Mouse (Mus musculus) CD4-positive, CD25-positive, alpha-beta regulatory T cell (primary cell): ENCODE data around the gene Rps11. TPM values are rescaled to one million over a fixed set of nuclear protein-coding genes. Genes with fewer than 3 reads are reported as not detected.

Experiments used
- polyA plus RNA-seq: library from polyadenylated mRNA; unstranded; fragments of 100-300 nt; shearing (Covaris generic); gene quantifications from one replicate; pipeline ENCODE4 v1.2.1, GENCODE M21; 2017

The Rps11 gene
- 2,481 TPM for polyA plus RNA-seq

DNA sequence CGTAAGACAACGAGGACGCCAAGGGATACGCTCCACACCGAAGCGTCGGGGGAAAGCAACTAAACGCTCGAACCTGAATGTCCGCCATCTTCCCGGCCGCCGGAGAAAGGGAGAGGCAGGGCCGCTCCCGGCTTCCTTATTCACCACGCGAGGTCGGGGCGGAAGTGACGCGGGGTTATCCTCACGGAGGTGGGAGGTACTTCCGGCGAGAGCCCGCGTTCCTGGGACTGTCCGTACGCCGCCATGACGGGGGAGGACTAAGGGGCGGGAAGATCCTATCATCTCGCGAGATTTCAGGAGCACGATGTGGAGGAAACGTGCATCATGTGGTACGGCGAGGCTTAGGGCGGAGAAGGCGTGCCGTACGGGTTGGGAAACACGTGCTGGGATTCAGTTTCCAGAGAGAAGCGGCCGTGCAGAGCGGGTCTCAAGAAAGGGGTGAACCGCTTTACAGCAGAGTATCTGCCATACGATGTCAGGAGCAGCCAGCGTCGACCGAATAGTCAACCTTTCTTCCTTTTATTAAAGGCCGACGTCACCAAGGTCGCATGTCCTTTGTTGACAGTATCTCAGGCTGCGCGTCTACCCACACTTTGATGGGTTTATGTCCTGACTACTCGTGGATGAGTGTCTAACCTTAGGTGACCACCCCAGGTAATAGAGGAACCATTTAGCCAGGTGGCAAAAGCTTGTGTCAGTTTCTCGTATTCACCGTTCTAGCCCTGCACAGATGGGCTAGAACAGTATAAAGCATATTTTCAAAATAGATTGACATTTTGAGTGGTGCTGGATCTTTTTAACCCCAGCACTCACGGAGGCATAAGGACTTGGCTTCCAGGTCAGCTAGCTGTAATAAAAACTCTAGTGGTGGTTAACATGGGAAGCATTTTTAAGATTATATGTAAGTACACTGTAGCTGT lies at the start of gene Rps11:
Rps11 (minus strand) TSS at position 216 of the 920 bp plus-strand sequence.

DNA sequence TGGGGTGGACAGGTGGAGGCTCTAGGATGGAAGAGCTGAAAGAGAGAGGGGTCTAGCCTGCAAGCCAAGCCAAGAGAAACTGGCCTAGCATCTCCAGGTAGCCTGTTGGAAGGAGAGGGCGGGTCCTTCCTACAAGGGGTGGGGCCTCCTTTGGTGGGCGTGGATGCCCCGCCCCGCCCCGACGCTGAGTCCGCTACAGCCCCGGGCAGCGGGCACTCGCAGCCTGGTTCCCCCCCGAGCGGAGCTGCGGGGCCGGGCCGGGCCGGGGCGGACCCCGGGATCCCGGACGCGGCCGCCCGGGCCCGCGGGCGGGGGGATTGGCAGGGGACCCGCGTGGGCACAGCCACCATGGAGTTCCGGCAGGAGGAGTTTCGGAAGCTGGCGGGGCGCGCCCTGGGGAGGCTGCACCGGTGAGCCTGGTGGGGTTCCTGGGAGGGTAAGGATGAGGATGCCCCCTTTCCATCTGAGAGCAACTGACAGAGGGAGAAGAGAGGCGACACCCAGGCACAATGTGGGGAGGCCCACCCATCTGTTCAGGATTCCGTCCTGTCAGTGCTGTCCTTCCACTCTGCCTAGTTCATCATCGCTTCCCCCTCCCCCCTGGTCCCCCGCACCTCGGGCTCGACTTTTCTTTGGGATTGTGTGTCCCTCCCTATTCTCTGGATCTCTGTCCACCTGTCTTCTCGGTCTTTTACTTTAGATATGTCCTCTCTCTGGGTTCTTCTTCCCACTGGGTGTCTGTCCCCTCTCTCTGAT lies 39.7 kb upstream of the Rps11 start, which contains the start of gene Slc17a7:
Slc17a7 (plus strand) TSS at position 215 of the 756 bp plus-strand sequence.

DNA sequence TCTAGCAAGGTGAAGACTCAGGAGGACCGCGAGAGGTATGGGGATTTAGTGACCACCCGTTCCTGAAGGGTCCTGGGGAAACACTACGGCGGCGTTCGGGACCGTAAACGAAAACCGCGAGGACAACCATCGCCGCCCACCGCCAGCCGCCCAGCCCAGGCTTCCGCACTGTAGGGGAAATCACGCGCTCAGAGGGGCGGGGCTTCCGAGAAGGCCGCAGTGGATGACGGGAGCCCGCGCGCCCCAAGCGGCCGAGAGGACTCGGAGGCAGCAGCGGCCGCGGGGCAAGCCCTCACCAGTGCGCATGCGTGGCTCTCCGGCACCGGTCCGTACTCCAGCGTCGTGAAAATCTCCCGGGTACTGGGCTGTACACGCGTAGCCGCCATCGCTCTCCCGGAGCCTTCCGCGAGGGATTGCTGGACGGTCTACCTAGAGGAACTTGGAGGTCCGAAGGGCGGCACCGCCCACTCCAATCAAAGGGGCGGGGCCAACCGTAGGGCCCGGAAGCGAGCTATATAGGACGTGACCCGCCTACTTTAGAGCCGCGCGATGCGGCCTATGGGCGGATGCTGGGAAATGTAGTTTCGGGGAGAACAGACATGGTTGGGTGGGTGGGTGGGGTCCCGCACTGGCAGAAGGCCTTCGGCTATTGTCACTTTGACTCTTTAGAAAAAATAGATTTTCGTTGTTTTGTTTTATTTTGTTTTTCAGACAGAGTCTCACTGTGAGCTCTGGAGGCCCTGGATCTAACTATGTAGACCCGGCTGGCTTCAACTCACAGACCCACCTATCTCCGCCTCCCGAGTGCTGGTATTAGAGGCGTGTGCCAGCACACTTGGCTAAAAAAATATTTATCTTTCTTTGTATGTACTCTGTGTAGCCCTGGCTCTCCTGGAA lies 30.1 kb upstream of the Rps11 start, which contains the start of the genes Pih1d1 and Aldh16a1:
Pih1d1 (plus strand) TSS at position 208 of the 897 bp plus-strand sequence.
Aldh16a1 (minus strand) TSS at position 489 of the 897 bp plus-strand sequence.

DNA sequence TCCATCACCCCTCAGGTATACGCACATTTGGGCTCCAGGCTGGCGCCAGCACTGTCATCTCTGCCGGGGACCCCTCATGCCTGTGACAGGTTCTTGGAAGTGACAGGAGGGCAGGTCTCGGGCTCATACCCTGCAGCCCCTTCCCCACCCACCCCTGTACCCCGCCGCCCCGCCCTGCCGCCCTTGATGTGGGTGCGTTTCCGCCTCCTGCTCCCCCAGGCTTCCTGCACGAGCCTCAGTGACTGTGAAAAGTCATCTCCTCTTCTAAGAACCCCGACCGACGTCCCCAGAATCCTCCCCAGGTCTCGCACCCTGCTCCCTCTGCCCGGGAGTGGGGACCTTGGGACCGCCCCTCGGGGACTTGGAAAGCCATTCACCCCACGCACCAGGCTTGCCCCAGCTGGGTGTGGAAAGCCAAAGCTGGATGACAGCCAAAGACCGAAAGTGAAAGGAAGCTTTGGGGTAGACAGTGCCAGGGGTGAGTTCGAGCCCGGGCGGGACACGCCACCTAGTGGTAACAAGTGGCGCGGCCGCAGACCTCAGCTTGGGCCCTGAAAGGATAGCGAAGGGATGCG lies 11.8 kb upstream of the Rps11 start, which contains the start of the genes Gm45713 and Flt3l:
Gm45713 (minus strand) TSS at position 239 of the 575 bp plus-strand sequence.
Flt3l (minus strand) TSS at position 440 of the 575 bp plus-strand sequence.

DNA sequence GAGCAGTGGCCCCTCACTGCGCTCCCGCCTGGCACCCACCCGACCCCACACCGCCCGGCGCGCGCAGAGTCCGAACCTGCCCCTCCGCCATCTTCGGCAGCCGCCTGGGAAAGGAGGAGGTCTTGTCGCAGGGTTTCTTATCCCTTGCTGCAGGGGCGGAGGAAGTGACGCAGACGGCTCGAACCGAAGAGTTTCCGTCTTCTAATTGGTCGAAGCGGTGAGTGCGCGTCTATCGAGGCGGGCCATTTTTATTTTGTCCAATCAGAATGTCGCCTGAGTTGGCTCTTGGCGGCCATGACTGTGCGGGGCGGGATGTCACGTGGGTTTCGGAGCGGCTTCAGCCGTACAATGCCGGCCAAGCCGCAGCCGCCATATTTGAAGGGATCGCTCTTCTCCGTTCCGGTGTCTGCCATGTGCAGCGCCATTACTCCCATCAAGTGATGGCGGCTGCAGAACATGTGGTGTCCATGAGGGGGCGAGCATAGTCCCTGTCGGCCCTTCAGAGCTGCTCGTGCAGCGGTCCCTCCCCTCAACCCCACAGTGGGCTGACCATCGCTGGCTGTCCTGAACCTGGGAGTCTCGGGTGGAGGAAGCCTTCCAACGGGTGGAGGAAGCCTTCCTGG lies 4.5 kb upstream of the Rps11 start, which contains the start of gene Rpl13a:
Rpl13a (minus strand) TSS at position 138 of the 623 bp plus-strand sequence.

DNA sequence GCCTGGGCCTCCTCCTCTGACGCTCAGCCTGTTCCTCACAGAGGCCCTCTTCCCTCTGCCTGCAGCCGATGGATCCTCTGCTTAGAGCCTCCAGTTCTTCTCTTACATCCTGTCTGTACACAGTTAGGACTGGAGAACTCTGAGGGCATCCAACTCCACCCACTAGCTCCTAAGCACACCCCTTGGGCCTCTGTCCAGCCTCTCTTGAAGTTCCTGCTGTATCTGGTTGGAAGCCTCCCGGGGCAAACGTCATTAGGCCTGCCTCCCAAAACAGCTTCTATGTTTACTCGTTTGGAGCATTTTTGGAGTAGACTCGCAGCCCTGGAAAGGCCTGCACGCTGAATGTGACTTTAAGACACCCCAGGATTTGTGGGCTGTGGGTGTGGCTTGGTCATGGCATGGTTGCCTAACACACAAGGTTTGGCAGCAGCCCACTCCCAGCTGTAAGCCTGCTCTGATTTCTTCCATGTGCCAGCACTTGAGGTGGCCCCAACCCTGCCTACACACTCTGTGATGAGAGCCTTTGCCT lies 20.5 kb downstream of the Rps11 start, which contains the start of gene Fcgrt:
Fcgrt (minus strand) TSS at position 200 of the 529 bp plus-strand sequence.

DNA sequence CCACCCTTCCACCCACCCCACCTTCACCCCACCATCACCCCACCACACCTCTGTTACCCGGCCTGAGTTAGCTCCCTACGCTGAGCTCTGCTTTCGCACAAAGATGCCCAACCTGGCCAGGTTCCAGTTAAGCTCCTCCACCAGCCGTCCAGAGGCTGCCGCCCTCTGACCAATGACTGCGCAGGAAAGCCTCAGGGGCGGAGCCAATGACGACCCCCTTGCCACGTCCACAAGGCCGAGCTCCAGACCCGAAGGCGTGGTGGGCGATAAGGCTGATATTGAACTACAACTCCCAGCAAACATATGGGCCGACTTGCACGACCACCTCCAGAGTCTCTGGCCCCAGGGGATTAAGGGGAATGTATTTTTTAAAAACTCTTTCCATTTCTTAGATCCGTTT lies 32.2 kb downstream of the Rps11 start, which contains the start of gene Rcn3:
Rcn3 (minus strand) TSS at position 174 of the 400 bp plus-strand sequence.

Other genes with a start within 250 kb of the Rps11 start
- gene Med25, start 231.7 kb downstream of the Rps11 start, polyA plus RNA-seq: 59.3 TPM
- 45.3 TPM for gene Fuz, start 228.4 kb downstream of the Rps11 start, polyA plus RNA-seq
- 68.0 TPM for gene Ap2a1, start 194.9 kb downstream of the Rps11 start, polyA plus RNA-seq
- gene Tsks, start 181.2 kb downstream of the Rps11 start, polyA plus RNA-seq: not detected
- gene Cpt1c, start 149.6 kb downstream of the Rps11 start, polyA plus RNA-seq: 0.30 TPM
- 175 TPM for gene Prmt1, start 137.9 kb downstream of the Rps11 start, polyA plus RNA-seq
- gene Irf3, start 126.8 kb downstream of the Rps11 start, polyA plus RNA-seq: 235 TPM
- gene Bcl2l12, start 125.7 kb downstream of the Rps11 start, polyA plus RNA-seq: 35.8 TPM
- gene Scaf1, start 108.1 kb downstream of the Rps11 start, polyA plus RNA-seq: 38.8 TPM
- 24.1 TPM for gene Rras, start 106.5 kb downstream of the Rps11 start, polyA plus RNA-seq
- gene Prr12, start 71.6 kb downstream of the Rps11 start, polyA plus RNA-seq: 4.0 TPM
- 115 TPM for gene Nosip, start 62.0 kb downstream of the Rps11 start, polyA plus RNA-seq
- 3.0 TPM for gene Prrg2, start 61.8 kb downstream of the Rps11 start, polyA plus RNA-seq
- gene Rcn3, start 32.2 kb downstream of the Rps11 start, polyA plus RNA-seq: 10.7 TPM
- gene Fcgrt, start 20.6 kb downstream of the Rps11 start, polyA plus RNA-seq: 2.8 TPM
- 2,316 TPM for gene Rpl13a, start 4.3 kb upstream of the Rps11 start, polyA plus RNA-seq
- gene Gm45713, start 11.8 kb upstream of the Rps11 start, polyA plus RNA-seq: not detected
- 309 TPM for gene Flt3l, start 12.0 kb upstream of the Rps11 start, polyA plus RNA-seq
- gene Pih1d1, start 29.9 kb upstream of the Rps11 start, polyA plus RNA-seq: 59.4 TPM
- gene Aldh16a1, start 30.1 kb upstream of the Rps11 start, polyA plus RNA-seq: 58.9 TPM
- gene Slc17a7, start 39.5 kb upstream of the Rps11 start, polyA plus RNA-seq: 0.08 TPM
- gene Gfy, start 55.1 kb upstream of the Rps11 start, polyA plus RNA-seq: not detected
- not detected for gene Pth2, start 56.6 kb upstream of the Rps11 start, polyA plus RNA-seq
- gene Ccdc155, start 80.5 kb upstream of the Rps11 start, polyA plus RNA-seq: 0.07 TPM
- 8.9 TPM for gene Dkkl1, start 87.7 kb upstream of the Rps11 start, polyA plus RNA-seq
- gene Tead2, start 91.3 kb upstream of the Rps11 start, polyA plus RNA-seq: 4.9 TPM
- 607 TPM for gene Cd37, start 114.7 kb upstream of the Rps11 start, polyA plus RNA-seq
- gene Slc6a16, start 116.6 kb upstream of the Rps11 start, polyA plus RNA-seq: not detected
- not detected for gene Slc6a21, start 153.1 kb upstream of the Rps11 start, polyA plus RNA-seq
- gene Trpm4, start 209.3 kb upstream of the Rps11 start, polyA plus RNA-seq: 15.0 TPM
- not detected for gene Hrc, start 210.9 kb upstream of the Rps11 start, polyA plus RNA-seq
- gene Ppfia3, start 242.6 kb upstream of the Rps11 start, polyA plus RNA-seq: 0.30 TPM
- gene Lin7b, start 246.1 kb upstream of the Rps11 start, polyA plus RNA-seq: not detected